Mouse (Mus musculus) heart, embryonic 13.5 days (tissue): ENCODE measurements around the gene Gm826. TPM values are rescaled to one million over a fixed set of nuclear protein-coding genes. Genes with fewer than 3 reads are reported as not detected.

ENCODE experiments used
- ATAC-seq: fragments of 200-750 bp; cut with Nextera tagmentation; 2 replicates; pipeline ENCODE4 v1.8.0; 2017; ENCODE audit warnings: moderate TSS enrichment; ENCODE audit not compliant: insufficient number of reproducible peaks, low FRiP score, low TSS enrichment; ENCODE audit errors: extremely low read depth
- H3K27ac ChIP-seq: fragments of 300-500 bp; sonication (generic); replicated peaks from 2 replicates; pipeline ENCODE4 v1.5.1; 2015; ENCODE audit warnings: moderate library complexity, mild to moderate bottlenecking, inconsistent platforms
- H3K27me3 ChIP-seq: fragments of 300-500 bp; sonication (generic); replicated peaks from 2 replicates; pipeline ENCODE4 v1.6.1; 2015; ENCODE audit warnings: mild to moderate bottlenecking, inconsistent platforms
- H3K36me3 ChIP-seq: fragments of 300-500 bp; sonication (generic); 2 replicates; pipeline ENCODE4 v1.6.1; 2015; ENCODE audit warnings: mild to moderate bottlenecking, inconsistent platforms
- H3K4me1 ChIP-seq: fragments of 300-500 bp; sonication (generic); 2 replicates; pipeline ENCODE4 v1.6.1; 2015; ENCODE audit warnings: inconsistent platforms
- H3K4me2 ChIP-seq: fragments of 300-500 bp; sonication (generic); 2 replicates; pipeline ENCODE4 v1.6.1; 2015; ENCODE audit warnings: inconsistent platforms, mild to moderate bottlenecking, moderate library complexity
- H3K4me3 ChIP-seq: fragments of 300-500 bp; sonication (generic); 2 replicates; pipeline ENCODE4 v1.5.1; 2015; ENCODE audit warnings: moderate library complexity, mild to moderate bottlenecking, inconsistent platforms
- H3K9ac ChIP-seq: fragments of 300-500 bp; sonication (generic); 2 replicates; pipeline ENCODE4 v1.6.1; 2015; ENCODE audit warnings: inconsistent platforms, mild to moderate bottlenecking, moderate library complexity
- H3K9me3 ChIP-seq: fragments of 300-500 bp; sonication (generic); 2 replicates; pipeline ENCODE4 v1.6.1; 2016; ENCODE audit warnings: inconsistent platforms
- WGBS: fragments of 180-500 bp; shearing (Covaris S2); methylation state at CpG from one replicate; pipeline ENCODE4 v1.1.7; 2015; ENCODE audit warnings: mixed read lengths; 5-methylcytosine and 5-hydroxymethylcytosine counted together
- polyA plus RNA-seq: library from polyadenylated mRNA; unstranded; fragments of >200 nt; fragmentation: Nextera tagmentation; extraction: Ambion mirVana; gene quantifications from 2 replicates; pipeline ENCODE4 v1.2.1, GENCODE M21; 2015

The Gm826 gene
- polyA plus RNA-seq, 1 experiment from 2014 or later: 16.5 TPM

GRCm38 (mm10) chr2:160365107-160365911 lies 31.3 kb upstream of the Gm826 start:
- H3K27me3 ChIP-seq: peaks cover 75% of the 10 kb centered on the region
- H3K36me3 ChIP-seq: 0 out of 2 replicates have a peak, but pooled peaks cover 8% of the 10 kb centered on the region
- H3K27ac ChIP-seq: no peak overlapping the region
- H3K9ac ChIP-seq: peak overlapping the region; percentile 83
- H3K4me1 ChIP-seq: peaks cover 62% of the 10 kb centered on the region
- WGBS: under 1% methylated on average over 50 of the region's 50 CpGs
- H3K9me3 ChIP-seq: no peaks in the 10 kb centered on the region
- H3K4me2 ChIP-seq: peak overlapping the region; percentile 99
- H3K4me3 ChIP-seq: peak overlapping the region; percentile 59
- no peak for ATAC-seq

- no peak for ATAC-seq
- no peak overlapping the region for H3K27ac ChIP-seq
- H3K4me1 ChIP-seq: peaks cover 61% of the 10 kb centered on the region
- H3K4me2 ChIP-seq: peak overlapping the region; percentile 99
- H3K4me3 ChIP-seq: peak overlapping the region; percentile 59
- WGBS: 3% methylated on average over 12 of the region's 12 CpGs
- 0 out of 2 replicates have a peak, but pooled peaks cover 8% of the 10 kb centered on the region for H3K36me3 ChIP-seq
- H3K9me3 ChIP-seq: no peaks in the 10 kb centered on the region
- H3K9ac ChIP-seq: peak overlapping the region; percentile 83
- peaks cover 75% of the 10 kb centered on the region for H3K27me3 ChIP-seq
Measured at GRCm38 (mm10) chr2:160364666-160365065, 30.7 kb upstream of the Gm826 start.

- H3K4me1 ChIP-seq: peaks cover 58% of the 10 kb centered on the region
- peak overlapping the region; percentile 83; the same call in 1 of the 2 replicates for H3K9ac ChIP-seq
- no peak for ATAC-seq
- peak overlapping the region; percentile 99 for H3K4me2 ChIP-seq
- peak overlapping the region; percentile 59 for H3K4me3 ChIP-seq
- H3K9me3 ChIP-seq: no peaks in the 10 kb centered on the region
- WGBS: 10% methylated on average over 9 of the region's 9 CpGs
- H3K27me3 ChIP-seq: peaks cover 75% of the 10 kb centered on the region
- 0 out of 2 replicates have a peak, but pooled peaks cover 8% of the 10 kb centered on the region for H3K36me3 ChIP-seq
- no peak overlapping the region for H3K27ac ChIP-seq
Measured at GRCm38 (mm10) chr2:160364128-160364650, 30.2 kb upstream of the Gm826 start.

- H3K36me3 ChIP-seq: 0 out of 2 replicates have a peak, but pooled peaks cover 8% of the 10 kb centered on the region
- H3K9ac ChIP-seq: no peak overlapping the region
- H3K4me3 ChIP-seq: no peak overlapping the region; the same call in 1 of the 2 replicates
- H3K4me2 ChIP-seq: no peak overlapping the region
- peaks cover 58% of the 10 kb centered on the region for H3K4me1 ChIP-seq
- H3K9me3 ChIP-seq: no peaks in the 10 kb centered on the region
- peaks cover 75% of the 10 kb centered on the region for H3K27me3 ChIP-seq
- no peak for ATAC-seq
- WGBS: 35% methylated on average over 4 of the region's 4 CpGs
- no peak overlapping the region for H3K27ac ChIP-seq
Measured at GRCm38 (mm10) chr2:160363201-160363600, 29.2 kb upstream of the Gm826 start.

- peak overlapping the region; percentile 13; the same call in 1 of the 2 replicates for H3K4me3 ChIP-seq
- H3K9me3 ChIP-seq: no peaks in the 10 kb centered on the region
- ATAC-seq: no peak
- no peak overlapping the region for H3K27ac ChIP-seq
- H3K9ac ChIP-seq: no peak overlapping the region
- WGBS: 16% methylated on average over 16 of the region's 16 CpGs
- peaks cover 87% of the 10 kb centered on the region for H3K27me3 ChIP-seq
- H3K4me1 ChIP-seq: peaks cover 56% of the 10 kb centered on the region
- H3K36me3 ChIP-seq: 0 out of 2 replicates have a peak, but pooled peaks cover 8% of the 10 kb centered on the region
- H3K4me2 ChIP-seq: peak overlapping the region; percentile 31
Measured at GRCm38 (mm10) chr2:160361442-160362121, 27.6 kb upstream of the Gm826 start.

GRCm38 (mm10) chr2:160360234-160360874 lies 26.4 kb upstream of the Gm826 start:
- H3K27me3 ChIP-seq: peaks cover 81% of the 10 kb centered on the region
- H3K9ac ChIP-seq: no peak overlapping the region
- H3K36me3 ChIP-seq: 0 out of 2 replicates have a peak, but pooled peaks cover 8% of the 10 kb centered on the region
- H3K4me3 ChIP-seq: peak overlapping the region; percentile 2; the same call in 1 of the 2 replicates
- peaks cover 43% of the 10 kb centered on the region for H3K4me1 ChIP-seq
- H3K4me2 ChIP-seq: peak overlapping the region; percentile 31; the same call in 1 of the 2 replicates
- ATAC-seq: no peak
- no peaks in the 10 kb centered on the region for H3K9me3 ChIP-seq
- H3K27ac ChIP-seq: no peak overlapping the region
- WGBS: 16% methylated on average over 8 of the region's 8 CpGs

GRCm38 (mm10) chr2:160358896-160359295 lies 24.9 kb upstream of the Gm826 start:
- Histone ChIP-seq H3K27ac (no peak overlapping the region), H3K9me3 (no peaks in the 10 kb centered on the region), H3K4me2 (no peak overlapping the region), H3K27me3 (peaks cover 79% of the 10 kb centered on the region), H3K36me3 (0 out of 2 replicates have a peak, but pooled peaks cover 8% of the 10 kb centered on the region), H3K4me3 (no peak overlapping the region), H3K9ac (no peak overlapping the region), H3K4me1 (peaks cover 31% of the 10 kb centered on the region)
- 4% methylated on average over 4 of the region's 4 CpGs for WGBS
- no peak for ATAC-seq

- 60% methylated on average over 4 of the region's 4 CpGs for WGBS
- no peak overlapping the region for H3K4me3 ChIP-seq
- H3K27me3 ChIP-seq: peaks cover 75% of the 10 kb centered on the region
- peaks cover 31% of the 10 kb centered on the region for H3K4me1 ChIP-seq
- no peak overlapping the region for H3K4me2 ChIP-seq
- H3K27ac ChIP-seq: no peak overlapping the region
- 0 out of 2 replicates have a peak, but pooled peaks cover under 1% of the 10 kb centered on the region for H3K36me3 ChIP-seq
- no peak overlapping the region for H3K9ac ChIP-seq
- no peak for ATAC-seq
- no peaks in the 10 kb centered on the region for H3K9me3 ChIP-seq
Measured at GRCm38 (mm10) chr2:160357442-160357841, 23.5 kb upstream of the Gm826 start.

GRCm38 (mm10) chr2:160356132-160356531 lies 22.2 kb upstream of the Gm826 start:
- Histone ChIP-seq H3K36me3 (no peaks in the 10 kb centered on the region), H3K4me1 (peaks cover 27% of the 10 kb centered on the region), H3K4me2 (no peak overlapping the region), H3K9me3 (no peaks in the 10 kb centered on the region), H3K27ac (no peak overlapping the region), H3K4me3 (no peak overlapping the region), H3K27me3 (peaks cover 67% of the 10 kb centered on the region), H3K9ac (no peak overlapping the region)
- 59% methylated on average over 5 of the region's 5 CpGs for WGBS
- ATAC-seq: no peak

GRCm38 (mm10) chr2:160354319-160354718 lies 20.4 kb upstream of the Gm826 start:
- WGBS: 62% methylated on average over 2 of the region's 2 CpGs
- no peaks in the 10 kb centered on the region for H3K9me3 ChIP-seq
- no peak for ATAC-seq
- peaks cover 49% of the 10 kb centered on the region for H3K27me3 ChIP-seq
- H3K4me3 ChIP-seq: no peak overlapping the region
- no peak overlapping the region for H3K4me2 ChIP-seq
- no peak overlapping the region for H3K27ac ChIP-seq
- H3K36me3 ChIP-seq: no peaks in the 10 kb centered on the region
- H3K4me1 ChIP-seq: peaks cover 25% of the 10 kb centered on the region
- H3K9ac ChIP-seq: no peak overlapping the region

- H3K27me3 ChIP-seq: peaks cover 41% of the 10 kb centered on the region
- no peak overlapping the region for H3K4me2 ChIP-seq
- no peaks in the 10 kb centered on the region for H3K36me3 ChIP-seq
- no peaks in the 10 kb centered on the region for H3K9me3 ChIP-seq
- no peak overlapping the region for H3K4me3 ChIP-seq
- H3K9ac ChIP-seq: no peak overlapping the region
- no peak overlapping the region for H3K27ac ChIP-seq
- 43% methylated on average over 2 of the region's 2 CpGs for WGBS
- peaks cover 25% of the 10 kb centered on the region for H3K4me1 ChIP-seq
- no peak for ATAC-seq
Measured at GRCm38 (mm10) chr2:160353581-160353980, 19.6 kb upstream of the Gm826 start.
